Mouse (Mus musculus) adrenal gland, postnatal 4 days (tissue): Measurements from ENCODE around the gene Jade1. TPM values are rescaled to one million over a fixed set of nuclear protein-coding genes. Genes with fewer than 3 reads are reported as not detected.

Experiments
- DNase-seq, 2 experiments: peaks; one replicate each; pipeline ENCODE4 v3.0.0; 2021 to 2022; ENCODE audit warnings: low spot score in 2 of 2, mixed read lengths in 2 of 2
- total RNA-seq, 2 experiments: library from RNA; stranded (reverse); gene quantifications; 2 replicates each; pipeline ENCODE4 v1.2.3; 2021

Jade1 gene
- total RNA-seq, 2 experiments from 2014 or later: 57.5 to 59.7 TPM

DNA sequence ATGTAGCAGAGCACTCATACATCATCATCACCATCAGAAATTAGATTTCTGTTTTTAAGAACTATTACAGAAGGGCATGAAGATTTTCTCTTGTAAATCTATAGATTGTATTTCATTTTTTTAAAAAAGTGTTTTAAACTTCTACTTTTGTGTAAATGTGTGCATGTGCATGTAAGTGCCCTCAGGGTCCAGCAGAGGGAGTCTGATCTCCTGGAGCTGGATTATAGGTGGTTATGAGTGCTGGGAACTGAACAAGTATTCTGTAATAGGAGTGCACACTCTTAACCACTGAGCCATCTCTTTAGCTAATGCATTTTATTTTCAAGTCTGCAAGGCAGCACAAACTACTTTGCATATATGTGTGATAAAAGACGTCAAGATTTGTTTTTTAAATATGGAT lies 100.1 kb downstream of the Jade1 start:
- DNase-seq: no peak

Other genes with a start within 250 kb of the Jade1 start
- gene Sclt1, start 186.8 kb downstream of the Jade1 start, total RNA-seq: 10 to 100 TPM; 18.7 to 19.2 TPM
- 10 to 100 TPM; 17.6 to 19.2 TPM for gene D3Ertd751e, start 186.9 kb downstream of the Jade1 start, total RNA-seq